Comparison of ENCODE assay signal across 9 mouse cellular contexts in genomic region chr6:31596346-31597135, GRCm38 (mm10). TPM values are rescaled to one million over a fixed set of nuclear protein-coding genes. Genes with fewer than 3 reads are reported as not detected.
DNase-seq lines count a peak whose midpoint lies in the region; ATAC-seq and TF ChIP-seq lines count a peak whose summit lies in the region.
"Had no signal": no experiment of that assay in that cellular context is flagged by ENCODE, and none has a peak within 500 bp of the region (broad histone marks: within the 10 kb centered on the region; RNA-seq: fewer than 3 reads in every experiment).

No protein-coding gene starts in this region.

- no peaks in the 10 kb centered on the region for H3K27me3 ChIP-seq in kidney, embryonic 15.5 days
- no peaks in the 10 kb centered on the region for H3K27me3 ChIP-seq in limb, embryonic 15.5 days

- no peaks in the 10 kb centered on the region for H3K36me3 ChIP-seq in ES-E14 (ENCODE audit: control insufficient read depth, insufficient read depth, low read length, poor library complexity, severe bottlenecking)
- H3K36me3 ChIP-seq in kidney, embryonic 15.5 days, result no peaks in the 10 kb centered on the region
- H3K36me3 ChIP-seq in limb, embryonic 15.5 days, result no peaks in the 10 kb centered on the region
- H3K36me3 ChIP-seq: liver, embryonic 15.5 days had no signal

- H3K4me1 ChIP-seq in ES-E14 (ENCODE audit: control insufficient read depth in 2 of 2, insufficient read depth in 2 of 2, low read length in 2 of 2, poor library complexity in 1 of 2), result peaks cover 4 to 14% of the 10 kb centered on the region in 2 experiments; a peak in 3 of 4 replicates
- peaks cover 42% of the 10 kb centered on the region for H3K4me1 ChIP-seq in kidney, embryonic 15.5 days
- H3K4me1 ChIP-seq in limb, embryonic 15.5 days, result peaks cover 25% of the 10 kb centered on the region
- H3K4me1 ChIP-seq in olfactory bulb, adult 2 months (ENCODE audit: control insufficient read depth, insufficient read depth, low read length), result peaks cover 10% of the 10 kb centered on the region

- DNase-seq in ES-E14 (ENCODE audit: low read depth, low spot score), result peak; percentile 59
- DNase-seq in embryo, embryonic 11.5 days (ENCODE audit: low read depth, low spot score), result peak; percentile 51
- peak; percentile 56 to 61 for DNase-seq in heart, adult 9 months (ENCODE audit: low spot score in 2 of 2)
- DNase-seq in spleen, adult 12 weeks (ENCODE audit: low spot score), result no peak
- no peak for DNase-seq in natural killer cell, adult 2 months (ENCODE audit: low spot score in 2 of 2)

- H3K9me3 ChIP-seq in ES-E14 (ENCODE audit: control insufficient read depth, insufficient read depth, low read depth, low read length), result no peaks in the 10 kb centered on the region
- no peaks in the 10 kb centered on the region for H3K9me3 ChIP-seq in kidney, embryonic 15.5 days (replicated peaks)
- H3K9me3 ChIP-seq in limb, embryonic 15.5 days, result no peaks in the 10 kb centered on the region
- H3K9me3 ChIP-seq: liver, embryonic 15.5 days had no signal

- peak overlapping the region; percentile 36 for H3K4me2 ChIP-seq in kidney, embryonic 15.5 days
- H3K4me2 ChIP-seq in limb, embryonic 15.5 days, result no peak overlapping the region
- H3K4me2 ChIP-seq: liver, embryonic 15.5 days had no signal

- peak; percentile 30; the same call in 1 of the 2 replicates for ATAC-seq in kidney, embryonic 15.5 days (replicated peaks; ENCODE audit: low FRiP score)
- ATAC-seq in limb, embryonic 15.5 days (ENCODE audit: insufficient number of reproducible peaks, low FRiP score, low TSS enrichment, low read depth), result 0 out of 2 replicates have a peak, but pooled peaks have one; percentile 42

- no peak for TF ChIP-seq CTCF in olfactory bulb, adult 2 months (IDR thresholded peaks at IDR 0.05; ENCODE audit: insufficient read depth, low read depth, low read length)

- in situ Hi-C loops in ES-E14 (cut with MboI; ENCODE audit: low sequenced_read_pairs in 2 of 2, unreplicated experiment in 2 of 2), result no loop called here

- no peak overlapping the region for H3K9ac ChIP-seq in ES-E14 (ENCODE audit: insufficient read depth, low read depth, low read length, poor library complexity, severe bottlenecking)
- H3K9ac ChIP-seq in kidney, embryonic 15.5 days, result no peak overlapping the region
- no peak overlapping the region for H3K9ac ChIP-seq in limb, embryonic 15.5 days
- H3K9ac ChIP-seq: liver, embryonic 15.5 days had no signal

- H3K27ac ChIP-seq in ES-E14 (ENCODE audit: insufficient read depth, low read depth, low read length, poor library complexity, severe bottlenecking), result no peak overlapping the region
- H3K27ac ChIP-seq in kidney, embryonic 15.5 days, result peak overlapping the region; percentile 74
- peak overlapping the region; percentile 8; the same call in 1 of the 2 replicates for H3K27ac ChIP-seq in limb, embryonic 15.5 days
- peak overlapping the region; percentile 76 for H3K27ac ChIP-seq in olfactory bulb, adult 2 months (ENCODE audit: insufficient read depth, low read depth, low read length)
- H3K27ac ChIP-seq: liver, embryonic 15.5 days had no signal

- 23% methylated on average over 20 of the region's 20 CpGs for WGBS in kidney, embryonic 15.5 days
- 35% methylated on average over 20 of the region's 20 CpGs for whole genome bisulfite sequencing in limb, embryonic 15.5 days
- 26% methylated on average over 20 of the region's 20 CpGs for WGBS in olfactory bulb, adult 2 months

- no peak overlapping the region for H3K4me3 ChIP-seq in ES-E14 (ENCODE audit: insufficient read depth in 1 of 2, low read depth in 1 of 2, low read length in 2 of 2, poor library complexity in 1 of 2, severe bottlenecking in 1 of 2)
- H3K4me3 ChIP-seq in kidney, embryonic 15.5 days (replicated peaks), result no peak overlapping the region
- no peak overlapping the region for H3K4me3 ChIP-seq in limb, embryonic 15.5 days
- no peak overlapping the region for H3K4me3 ChIP-seq in olfactory bulb, adult 2 months (ENCODE audit: insufficient read depth, low read depth, low read length)
- H3K4me3 ChIP-seq: liver, embryonic 15.5 days had no signal

- no peak for TF ChIP-seq POLR2A in olfactory bulb, adult 2 months (IDR thresholded peaks at IDR 0.05; ENCODE audit: insufficient read depth, low read depth, low read length)

TF ChIP-seq in ES-E14, 5 proteins besides CTCF, POLR2A, EP300 and RAD21:
- TF ChIP-seq HCFC1 (IDR thresholded peaks at IDR 0.05; ENCODE audit: borderline replicate concordance, insufficient read depth, low read length) (no peak), ZNF384 (IDR thresholded peaks at IDR 0.05; ENCODE audit: low read depth, low read length) (no peak), ZC3H11A (IDR thresholded peaks at IDR 0.05; ENCODE audit: borderline replicate concordance, low read depth, low read length) (no peak), CHD2 (IDR thresholded peaks at IDR 0.05; ENCODE audit: low read depth, low read length) (no peak), MAFK (IDR thresholded peaks at IDR 0.05; ENCODE audit: insufficient read depth, low read depth, low read length) (no peak)

RNA-seq across cellular contexts. Expression of gene Podxl, which starts 32.8 kb away (rescaled TPM):
- 25.2 and 29.8 TPM in 2 replicates for total RNA-seq in ES-E14 (2012; rRNA removed)
- 62.1 and 65.3 TPM in 2 replicates for polyA plus RNA-seq in kidney, embryonic 15.5 days (2015; fragmentation: Nextera tagmentation; extraction: Ambion mirVana)
- polyA plus RNA-seq in limb, embryonic 15.5 days (2015; fragmentation: Nextera tagmentation; extraction: Ambion mirVana), result 7.8 and 8.1 TPM in 2 replicates
- polyA plus RNA-seq in olfactory bulb, adult 2 months (2012; ENCODE audit: insufficient read depth, insufficient read length, low replicate concordance, missing spikeins), result not detected in 2 replicates

Comparison
In these comparisons a context has a peak if more than half of its experiments do, and no peak if none do; other contexts are left out.
1. DNase-seq: peak in ES-E14 (single experiment), embryo, embryonic 11.5 days (single experiment) and heart, adult 9 months (2 of 2); none in spleen, adult 12 weeks (single experiment) and natural killer cell, adult 2 months (0 of 2).